Comparison of ENCODE assay signal across 19 mouse cellular contexts in genomic region chr11:69698574-69698973, GRCm38 (mm10). TPM values are rescaled to one million over a fixed set of nuclear protein-coding genes. Genes with fewer than 3 reads are reported as not detected.
DNase-seq lines count a peak whose midpoint lies in the region; ATAC-seq and TF ChIP-seq lines count a peak whose summit lies in the region.
"Had no signal": no experiment of that assay in that cellular context is flagged by ENCODE, and none has a peak within 500 bp of the region (broad histone marks: within the 10 kb centered on the region; RNA-seq: fewer than 3 reads in every experiment).

No protein-coding gene starts in this region.

- intact Hi-C loops in heart, adult 2 months (cut with DNase I): no loop called here
- intact Hi-C loops in heart, postnatal 14 days (cut with DNase I): no loop called here

- no peaks in the 10 kb centered on the region for H3K36me3 ChIP-seq in heart, adult 2 months (ENCODE audit: control insufficient read depth, insufficient read depth, low read length)
- H3K36me3 ChIP-seq in lung, embryonic 14.5 days (ENCODE audit: insufficient read depth): no peaks in the 10 kb centered on the region
- H3K36me3 ChIP-seq: heart, embryonic 13.5 days; limb, embryonic 12.5 days had no signal

- no peak for TF ChIP-seq EP300 in heart, adult 2 months (IDR thresholded peaks at IDR 0.05; ENCODE audit: insufficient read depth, low read depth, low read length)

- no peaks in the 10 kb centered on the region for H3K27me3 ChIP-seq in heart, adult 2 months (ENCODE audit: control insufficient read depth, insufficient read depth, low read length)
- H3K27me3 ChIP-seq in lung, embryonic 14.5 days (ENCODE audit: insufficient read depth, low read length): no peaks in the 10 kb centered on the region
- H3K27me3 ChIP-seq: heart, embryonic 13.5 days; limb, embryonic 12.5 days; Patski had no signal

- ATAC-seq in lung, embryonic 14.5 days (ENCODE audit: insufficient read depth): no peak
- peak; percentile 41; the same call in 1 of the 2 replicates for ATAC-seq in erythroblast, adult 5-6 weeks (replicated peaks; ENCODE audit: low FRiP score, poor library complexity, severe bottlenecking)
- ATAC-seq: forebrain, embryonic 13.5 days; Patski had no signal

- H3K79me2 ChIP-seq in heart, adult 2 months (replicated peaks; ENCODE audit: control insufficient read depth, insufficient read depth, low read length): no peaks in the 10 kb centered on the region

- 68% methylated on average over 5 of the region's 5 CpGs for WGBS in heart, adult 2 months
- WGBS in lung, embryonic 14.5 days: 71% methylated on average over 5 of the region's 5 CpGs

- no peaks in the 10 kb centered on the region for H3K9me3 ChIP-seq in lung, embryonic 14.5 days (ENCODE audit: low read depth, low read length)
- H3K9me3 ChIP-seq: forebrain, embryonic 13.5 days; heart, embryonic 13.5 days; limb, embryonic 12.5 days had no signal

- H3K4me3 ChIP-seq in heart, adult 2 months: no peak overlapping the region
- H3K4me3 ChIP-seq in lung, embryonic 14.5 days (ENCODE audit: low read depth, low read length): no peak overlapping the region
- H3K4me3 ChIP-seq: forebrain, embryonic 13.5 days; heart, embryonic 13.5 days; left cerebral cortex, adult 2 months; limb, embryonic 12.5 days had no signal

- DNase-seq in heart, adult 2 months: no peak
- no peak for DNase-seq in heart, postnatal 14 days
- no peak for DNase-seq in lung, embryonic 14.5 days
- DNase-seq in lung, adult 18-20 months: no peak
- DNase-seq in ES-CJ7 (ENCODE audit: low read depth, low spot score): peak; percentile 90
- DNase-seq in urinary bladder, postnatal 4 days (ENCODE audit: low spot score in 2 of 2): no peak
- DNase-seq: adrenal gland, postnatal 36 days; cerebellum, postnatal 10 days; heart, postnatal 4 days; midbrain, embryonic 14.5 days; right cerebral cortex, adult 18-20 months; thymus, postnatal 25 days had no signal

- H3K4me1 ChIP-seq in heart, adult 2 months (ENCODE audit: control insufficient read depth, insufficient read depth, low read length): peaks cover 3% of the 10 kb centered on the region
- no peaks in the 10 kb centered on the region for H3K4me1 ChIP-seq in lung, embryonic 14.5 days (ENCODE audit: insufficient read depth)

- H3K4me2 ChIP-seq in lung, embryonic 14.5 days: no peak overlapping the region
- H3K4me2 ChIP-seq: forebrain, embryonic 13.5 days; heart, embryonic 13.5 days; limb, embryonic 12.5 days had no signal

- TF ChIP-seq POLR2A in heart, adult 2 months (IDR thresholded peaks at IDR 0.05; ENCODE audit: insufficient read depth, low read depth, low read length): no peak

- no peak overlapping the region for H3K27ac ChIP-seq in heart, adult 2 months
- H3K27ac ChIP-seq in lung, embryonic 14.5 days (ENCODE audit: low read depth): no peak overlapping the region
- H3K27ac ChIP-seq: forebrain, embryonic 13.5 days; heart, embryonic 13.5 days; left cerebral cortex, adult 2 months; limb, embryonic 12.5 days; macrophage had no signal

- no peak overlapping the region for H3K9ac ChIP-seq in heart, adult 2 months (ENCODE audit: low read depth, low read length)
- H3K9ac ChIP-seq in lung, embryonic 14.5 days: no peak overlapping the region
- H3K9ac ChIP-seq: forebrain, embryonic 13.5 days; heart, embryonic 13.5 days; limb, embryonic 12.5 days had no signal

- TF ChIP-seq CTCF in heart, adult 2 months (IDR thresholded peaks at IDR 0.05): peak; percentile 35
- TF ChIP-seq CTCF in lung, embryonic 14.5 days (IDR thresholded peaks at IDR 0.05; ENCODE audit: low read depth): peak; percentile 18; the same call in 1 of the 2 replicates

RNA-seq across cellular contexts. Expression of gene Tnfsfm13, which starts 2.7 kb away (rescaled TPM):
- 1 to 10 TPM; 2.8 to 3.2 TPM for total RNA-seq in heart, adult 2 months (2021)
- polyA plus RNA-seq in heart, adult 2 months (2012; rRNA removed): 3.7 and 4.7 TPM in 2 replicates
- 1 to 10 TPM; 2.9 to 4.1 TPM for total RNA-seq in heart, postnatal 14 days (2021)
- 4.4 and 5.3 TPM in 2 replicates for polyA plus RNA-seq in lung, embryonic 14.5 days (2014; fragmentation: Nextera tagmentation; extraction: Ambion mirVana)
- total RNA-seq in erythroblast, adult 5-6 weeks (2015; ENCODE audit: low replicate concordance): 0.38 and 4.8 TPM in 2 replicates
- total RNA-seq in erythroblast, adult 5-6 weeks (2017; ENCODE audit: low replicate concordance): 2.8 and 5.2 TPM in 2 replicates

RNA-seq across cellular contexts. Expression of gene Tnfsf12, which starts 2.9 kb away (rescaled TPM):
- 10 to 100 TPM; 18.4 to 21.9 TPM for total RNA-seq in heart, adult 2 months (2021)
- polyA plus RNA-seq in heart, adult 2 months (2012; rRNA removed): 29.2 and 32.0 TPM in 2 replicates
- total RNA-seq in heart, postnatal 14 days (2021): 10 to 100 TPM; 14.8 to 20.2 TPM
- 10.0 and 11.6 TPM in 2 replicates for polyA plus RNA-seq in lung, embryonic 14.5 days (2014; fragmentation: Nextera tagmentation; extraction: Ambion mirVana)
- total RNA-seq in erythroblast, adult 5-6 weeks (2015; ENCODE audit: low replicate concordance): 1.3 TPM in 1 of 2 replicates, not detected in the other
- 0.17 and 1.1 TPM in 2 replicates for total RNA-seq in erythroblast, adult 5-6 weeks (2017; ENCODE audit: low replicate concordance)

RNA-seq across cellular contexts. Expression of gene Tnfsf13, which starts 13.0 kb away (rescaled TPM):
- 1 to 10 TPM; 1.4 to 3.2 TPM for total RNA-seq in heart, adult 2 months (2021)
- polyA plus RNA-seq in heart, adult 2 months (2012; rRNA removed): 2.9 and 4.0 TPM in 2 replicates
- total RNA-seq in heart, postnatal 14 days (2021): 1 to 10 TPM; 2.7 to 3.2 TPM
- polyA plus RNA-seq in lung, embryonic 14.5 days (2014; fragmentation: Nextera tagmentation; extraction: Ambion mirVana): 0.64 and 0.93 TPM in 2 replicates
- 9.2 and 17.9 TPM in 2 replicates for total RNA-seq in erythroblast, adult 5-6 weeks (2015; ENCODE audit: low replicate concordance)
- total RNA-seq in erythroblast, adult 5-6 weeks (2017; ENCODE audit: low replicate concordance): 0.28 and 7.8 TPM in 2 replicates

RNA-seq across cellular contexts. Expression of gene Senp3, which starts 16.7 kb away (rescaled TPM):
- 10 to 100 TPM; 31.1 to 33.2 TPM for total RNA-seq in heart, adult 2 months (2021)
- polyA plus RNA-seq in heart, adult 2 months (2012; rRNA removed): 35.1 and 51.8 TPM in 2 replicates
- total RNA-seq in heart, postnatal 14 days (2021): 10 to 100 TPM; 39.7 to 42.1 TPM
- 78.7 and 95.0 TPM in 2 replicates for polyA plus RNA-seq in lung, embryonic 14.5 days (2014; fragmentation: Nextera tagmentation; extraction: Ambion mirVana)
- 46.4 and 52.3 TPM in 2 replicates for total RNA-seq in erythroblast, adult 5-6 weeks (2015; ENCODE audit: low replicate concordance)
- total RNA-seq in erythroblast, adult 5-6 weeks (2017; ENCODE audit: low replicate concordance): 10.3 and 18.2 TPM in 2 replicates

RNA-seq across cellular contexts. Expression of gene Eif4a1, which starts 26.4 kb away (rescaled TPM):
- total RNA-seq in heart, adult 2 months (2021): 100 to 1,000 TPM; 173 to 198 TPM
- polyA plus RNA-seq in heart, adult 2 months (2012; rRNA removed): 147 and 250 TPM in 2 replicates
- total RNA-seq in heart, postnatal 14 days (2021): 100 to 1,000 TPM; 236 to 287 TPM
- 695 and 712 TPM in 2 replicates for polyA plus RNA-seq in lung, embryonic 14.5 days (2014; fragmentation: Nextera tagmentation; extraction: Ambion mirVana)
- 177 and 204 TPM in 2 replicates for total RNA-seq in erythroblast, adult 5-6 weeks (2015; ENCODE audit: low replicate concordance)
- total RNA-seq in erythroblast, adult 5-6 weeks (2017; ENCODE audit: low replicate concordance): 163 and 169 TPM in 2 replicates

Comparison
In these comparisons a context has a peak if more than half of its experiments do, and no peak if none do; other contexts are left out.
1. RNA of gene Tnfsf12, which starts 2.9 kb away (total RNA-seq): 18.4 to 21.9 TPM in heart, adult 2 months and 14.8 to 20.2 TPM in heart, postnatal 14 days; 0.17 to 1.3 TPM in erythroblast, adult 5-6 weeks; every median in the first group is over 4 times any median in the second.